Mouse (Mus musculus): ENCODE data around the gene Lrp10. TPM values are rescaled to one million over a fixed set of nuclear protein-coding genes. Genes with fewer than 3 reads are reported as not detected.

Lrp10 gene
- total RNA-seq, 2 experiments from 2014 or later: 23.5 to 27.4 TPM

Other genes starting within 250 kb of the Lrp10 start
- 228 and 315 TPM in 2 replicates for gene Dad1, start 210.0 kb upstream of the Lrp10 start, total RNA-seq (2015)
- 125 and 135 TPM in 2 replicates for gene Dad1, start 210.0 kb upstream of the Lrp10 start, total RNA-seq (2017)
- 34.6 and 44.2 TPM in 2 replicates for gene Abhd4, start 209.9 kb upstream of the Lrp10 start, total RNA-seq (2015)
- gene Abhd4, start 209.9 kb upstream of the Lrp10 start, total RNA-seq (2017): 20.4 and 33.1 TPM in 2 replicates
- not detected in 2 replicates for gene Olfr49, start 179.2 kb upstream of the Lrp10 start, total RNA-seq (2015)
- not detected in 2 replicates for gene Olfr49, start 179.2 kb upstream of the Lrp10 start, total RNA-seq (2017)
- gene Oxa1l, start 103.3 kb upstream of the Lrp10 start, total RNA-seq (2015): 49.6 and 56.2 TPM in 2 replicates
- 37.0 and 37.9 TPM in 2 replicates for gene Oxa1l, start 103.3 kb upstream of the Lrp10 start, total RNA-seq (2017)
- gene Slc7a7, start 46.4 kb upstream of the Lrp10 start, total RNA-seq (2015): 2.7 and 3.5 TPM in 2 replicates
- gene Slc7a7, start 46.4 kb upstream of the Lrp10 start, total RNA-seq (2017): 5.4 and 6.4 TPM in 2 replicates
- 118 and 124 TPM in 2 replicates for gene Mrpl52, start 37.2 kb upstream of the Lrp10 start, total RNA-seq (2015)
- gene Mrpl52, start 37.2 kb upstream of the Lrp10 start, total RNA-seq (2017): 75.1 and 86.7 TPM in 2 replicates
- 2.1 and 4.5 TPM in 2 replicates for gene Mmp14, start 32.5 kb upstream of the Lrp10 start, total RNA-seq (2015)
- gene Mmp14, start 32.5 kb upstream of the Lrp10 start, total RNA-seq (2017): 3.0 and 4.1 TPM in 2 replicates
- 0.29 and 0.62 TPM in 2 replicates for gene Rem2, start 12.0 kb downstream of the Lrp10 start, total RNA-seq (2015)
- gene Rem2, start 12.0 kb downstream of the Lrp10 start, total RNA-seq (2017): 2.2 TPM in 1 of 2 replicates, not detected in the other
- 57.3 and 76.3 TPM in 2 replicates for gene Prmt5, start 53.4 kb downstream of the Lrp10 start, total RNA-seq (2015)
- gene Prmt5, start 53.4 kb downstream of the Lrp10 start, total RNA-seq (2017): 62.1 and 66.6 TPM in 2 replicates
- 62.1 and 62.7 TPM in 2 replicates for gene Haus4, start 90.5 kb downstream of the Lrp10 start, total RNA-seq (2015)
- 90.7 and 94.0 TPM in 2 replicates for gene Haus4, start 90.5 kb downstream of the Lrp10 start, total RNA-seq (2017)
- gene Ajuba, start 113.4 kb downstream of the Lrp10 start, total RNA-seq (2015): 1.2 and 2.1 TPM in 2 replicates
- 0.29 and 1.2 TPM in 2 replicates for gene Ajuba, start 113.4 kb downstream of the Lrp10 start, total RNA-seq (2017)
- 6.9 and 14.0 TPM in 2 replicates for gene 4931414P19Rik, start 141.9 kb downstream of the Lrp10 start, total RNA-seq (2015)
- 5.1 TPM in 2 replicates for gene 4931414P19Rik, start 141.9 kb downstream of the Lrp10 start, total RNA-seq (2017)
- gene Psmb5, start 153.9 kb downstream of the Lrp10 start, total RNA-seq (2015): 189 and 217 TPM in 2 replicates
- 58.9 and 64.6 TPM in 2 replicates for gene Psmb5, start 153.9 kb downstream of the Lrp10 start, total RNA-seq (2017)
- gene Psmb11, start 157.3 kb downstream of the Lrp10 start, total RNA-seq (2015): not detected in 2 replicates
- 0.04 TPM in 1 of 2 replicates, not detected in the other for gene Psmb11, start 157.3 kb downstream of the Lrp10 start, total RNA-seq (2017)
- gene Gm17606, start 176.8 kb downstream of the Lrp10 start, total RNA-seq (2015): not detected in 2 replicates
- gene Gm17606, start 176.8 kb downstream of the Lrp10 start, total RNA-seq (2017): not detected in 2 replicates
- 0.39 and 0.62 TPM in 2 replicates for gene Cdh24, start 177.2 kb downstream of the Lrp10 start, total RNA-seq (2015)
- gene Cdh24, start 177.2 kb downstream of the Lrp10 start, total RNA-seq (2017): 0.71 and 0.92 TPM in 2 replicates
- 75.7 and 80.2 TPM in 2 replicates for gene 1700123O20Rik, start 222.1 kb downstream of the Lrp10 start, total RNA-seq (2015)
- gene 1700123O20Rik, start 222.1 kb downstream of the Lrp10 start, total RNA-seq (2017): 47.3 and 52.3 TPM in 2 replicates
- gene Acin1, start 222.8 kb downstream of the Lrp10 start, total RNA-seq (2015): 170 and 177 TPM in 2 replicates
- gene Acin1, start 222.8 kb downstream of the Lrp10 start, total RNA-seq (2017): 223 and 235 TPM in 2 replicates
- 0.12 TPM in 1 of 2 replicates, not detected in the other for gene Gm29776, start 234.7 kb downstream of the Lrp10 start, total RNA-seq (2015)
- not detected in 2 replicates for gene Gm29776, start 234.7 kb downstream of the Lrp10 start, total RNA-seq (2017)
- gene Cebpe, start 248.0 kb downstream of the Lrp10 start, total RNA-seq (2015): 24.2 and 33.5 TPM in 2 replicates
- gene Cebpe, start 248.0 kb downstream of the Lrp10 start, total RNA-seq (2017): 52.6 and 82.0 TPM in 2 replicates